1 mouse cellular context compared by ENCODE assay signal in genomic region chr14:57460326-57460725, GRCm38 (mm10). TPM values are rescaled to one million over a fixed set of nuclear protein-coding genes. Genes with fewer than 3 reads are reported as not detected.
"Had no signal": no experiment of that assay in that cellular context is flagged by ENCODE, and none has a peak within 500 bp of the region (broad histone marks: within the 10 kb centered on the region; RNA-seq: fewer than 3 reads in every experiment).

No protein-coding gene starts in this region.

RNA-seq across cellular contexts. Expression of gene Ift88, which starts 36.5 kb away (rescaled TPM):
- polyA plus RNA-seq: erythroblast, embryonic 14.5 days had no signal
